Mouse (Mus musculus) MEL (cell line): ENCODE measurements at regions not wholly inside any gene's neighbourhood (a gene's known extent, or its start where the extent isn't known, plus 50 kb on each side); places are given as distances from the start of the nearest gene placed in this dataset.
"Not testable (repeated sequence)": the region's sequence is repeated elsewhere in the genome, so short reads cannot be mapped to it uniquely, and the experiment has no call there.

ENCODE experiments used
- DNase-seq: peaks from one replicate; pipeline ENCODE4 v3.0.0; 2011; ENCODE audit warnings: low read depth, low spot score
- H3K27ac ChIP-seq: 2 replicates; pipeline ENCODE4 v1.5.1; 2012; ENCODE audit warnings: low read depth, mild to moderate bottlenecking, control low read depth, low read length, moderate library complexity; ENCODE audit not compliant: control insufficient read depth
- H3K27me3 ChIP-seq, 2 experiments: fragments of 150-350 bp in 1 of 2; sonication (generic) in 1 of 2; 2 replicates each; pipeline ENCODE4 v1.6.1; 2012; ENCODE audit warnings: low read length in 2 of 2, mild to moderate bottlenecking in 2 of 2, improper control_type of control experiment in 1 of 2, moderate library complexity in 1 of 2; ENCODE audit not compliant: insufficient read depth in 2 of 2, control insufficient read depth in 1 of 2
- H3K36me3 ChIP-seq, 2 experiments: 2 replicates each; pipeline ENCODE4 v1.6.1; 2012 to 2014; ENCODE audit warnings: low read length in 2 of 2, improper control_type of control experiment in 1 of 2, inconsistent platforms in 1 of 2, mild to moderate bottlenecking in 1 of 2; ENCODE audit not compliant: insufficient read depth in 2 of 2, control insufficient read depth in 1 of 2
- H3K4me1 ChIP-seq, 2 experiments: fragments of 150-350 bp in 1 of 2; sonication (generic) in 1 of 2; 2 replicates each; pipeline ENCODE4 v1.6.1; 2012; ENCODE audit warnings: low read length in 2 of 2, improper control_type of control experiment in 1 of 2, mild to moderate bottlenecking in 1 of 2; ENCODE audit not compliant: insufficient read depth in 2 of 2, control insufficient read depth in 1 of 2
- H3K4me3 ChIP-seq, 2 experiments: fragments of 150-350 bp in 1 of 2; sonication (generic) in 1 of 2; 2 replicates each; pipeline ENCODE4 v1.5.1; 2012; ENCODE audit warnings: low read depth in 2 of 2, low read length in 2 of 2, mild to moderate bottlenecking in 2 of 2, moderate library complexity in 2 of 2, control low read depth in 1 of 2, improper control_type of control experiment in 1 of 2; ENCODE audit not compliant: control insufficient read depth in 1 of 2, insufficient read depth in 1 of 2
- H3K79me2 ChIP-seq: 2 replicates; pipeline ENCODE4 v1.6.1; 2012; ENCODE audit warnings: mild to moderate bottlenecking, low read length, moderate library complexity; ENCODE audit not compliant: control insufficient read depth, poor library complexity, insufficient read depth
- H3K9ac ChIP-seq: 2 replicates; pipeline ENCODE4 v1.6.1; 2012; ENCODE audit warnings: low read depth, mild to moderate bottlenecking, control low read depth, low read length, moderate library complexity; ENCODE audit not compliant: control insufficient read depth, poor library complexity, severe bottlenecking
- H3K9me3 ChIP-seq: fragments of 150-350 bp; sonication (generic); replicated peaks from 2 replicates; pipeline ENCODE4 v1.6.1; 2012; ENCODE audit warnings: mild to moderate bottlenecking, low read length, improper control_type of control experiment, moderate library complexity; ENCODE audit not compliant: insufficient read depth
- RCOR1 ChIP-seq: IDR thresholded peaks from 2 replicates; pipeline ENCODE4 v1.6.1; 2012; ENCODE audit warnings: low read depth, mild to moderate bottlenecking, inconsistent platforms, low read length, improper control_type of control experiment
- UBTF ChIP-seq: IDR thresholded peaks from 2 replicates; pipeline ENCODE4 v1.6.1; 2012; ENCODE audit warnings: low read depth, mild to moderate bottlenecking, inconsistent platforms, low read length, improper control_type of control experiment, moderate library complexity, borderline replicate concordance; ENCODE audit not compliant: insufficient read depth
- ZC3H11A ChIP-seq: IDR thresholded peaks from 2 replicates; pipeline ENCODE4 v1.6.1; 2012; ENCODE audit warnings: low read depth, mild to moderate bottlenecking, inconsistent platforms, low read length, improper control_type of control experiment

DNA sequence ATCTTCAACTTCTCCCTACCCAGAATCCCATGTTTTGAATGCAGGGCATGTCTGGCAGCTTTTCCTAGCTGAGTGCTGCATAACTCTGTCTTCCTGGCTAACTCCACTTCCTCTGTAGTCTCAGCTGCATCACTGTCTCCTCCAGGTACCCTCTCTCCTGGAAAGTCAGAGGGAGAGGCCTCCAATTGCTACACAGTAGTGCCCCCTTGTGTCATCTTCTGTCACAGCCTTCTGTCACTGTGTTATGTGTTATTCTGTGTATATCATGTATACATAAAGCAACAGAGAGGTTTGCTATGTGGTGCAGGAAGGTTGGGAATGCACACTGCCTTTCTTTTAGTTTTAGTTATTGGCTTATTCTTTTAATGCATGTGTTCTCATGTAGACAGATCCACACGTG, 112.4 kb downstream of the Stard3nl start:
- DNase-seq, result no peak
- no peak overlapping the region for H3K4me3 ChIP-seq
- TF ChIP-seq ZC3H11A (no peak), RCOR1 (no peak), UBTF (no peak)

DNA sequence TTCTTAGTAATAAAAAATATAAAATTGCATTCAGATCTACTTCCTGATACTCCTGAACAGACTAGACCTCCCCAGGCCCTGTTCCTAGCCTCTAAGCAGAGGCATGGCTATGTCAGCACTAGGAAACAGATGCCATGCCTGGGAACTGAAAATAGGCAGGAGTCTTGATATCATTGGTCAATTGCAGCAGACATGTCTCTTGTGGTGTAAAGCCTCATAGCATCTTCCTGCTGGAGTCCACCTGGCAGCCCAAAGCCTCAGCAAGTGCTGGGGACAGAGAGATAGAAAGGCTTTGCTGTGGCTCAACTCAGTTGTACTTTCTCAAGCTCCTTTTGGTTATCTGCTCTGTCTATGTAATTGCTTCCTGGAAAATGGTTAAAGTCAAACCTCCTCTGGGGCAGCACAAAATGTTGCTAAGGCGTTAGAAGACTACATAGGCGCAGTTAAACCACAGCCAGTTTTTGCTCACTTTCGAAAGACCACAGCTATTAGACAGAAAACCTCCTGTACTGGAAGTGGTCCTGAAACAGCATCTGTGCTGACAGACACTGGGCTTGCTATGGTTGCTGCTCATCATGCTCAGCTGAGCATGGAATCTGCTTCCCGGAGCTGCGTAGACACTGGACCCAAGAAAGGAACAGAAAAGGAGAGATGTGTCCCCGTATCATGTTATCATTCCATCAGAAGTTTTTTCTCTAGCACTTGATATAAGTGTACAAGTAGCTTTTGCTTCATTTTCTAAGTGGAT, 122.9 kb downstream of the Stard3nl start:
- H3K79me2 ChIP-seq, H3K4me1 ChIP-seq, H3K36me3 ChIP-seq, H3K27me3 ChIP-seq, H3K4me3 ChIP-seq, H3K27ac ChIP-seq, DNase-seq, H3K9ac ChIP-seq, H3K9me3 ChIP-seq: not testable (repeated sequence)

More for the DNA sequence above, 112.4 kb downstream of the Stard3nl start:
- Histone ChIP-seq H3K9ac (no peak overlapping the region), H3K79me2 (no peaks in the 10 kb centered on the region), H3K4me1 (no peaks in the 10 kb centered on the region), H3K27me3 (no peaks in the 10 kb centered on the region), H3K9me3 (no peaks in the 10 kb centered on the region), H3K27ac (no peak overlapping the region), H3K36me3 (no peaks in the 10 kb centered on the region)

DNA sequence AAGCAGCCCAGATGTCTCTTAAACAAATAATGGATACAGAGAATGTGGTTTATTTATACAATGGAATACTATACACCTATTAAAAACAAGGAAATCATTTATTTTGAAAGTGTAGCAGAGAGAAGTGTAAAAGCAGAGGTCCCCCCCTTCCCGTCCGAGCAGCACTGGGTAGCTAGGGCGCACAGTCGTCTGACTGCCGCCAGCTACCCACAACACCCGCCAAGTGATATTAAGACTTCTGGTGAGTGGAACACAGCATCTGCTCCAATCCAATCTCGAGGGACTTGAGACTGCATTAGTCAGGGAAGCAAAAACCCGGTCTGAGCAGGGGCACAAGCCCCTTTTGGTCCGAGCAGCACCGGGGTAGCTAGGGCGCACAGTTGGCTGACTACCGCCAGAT, 130.6 kb downstream of the Stard3nl start:
- not testable (repeated sequence) for H3K27me3 ChIP-seq, H3K9me3 ChIP-seq, H3K27ac ChIP-seq, DNase-seq, H3K79me2 ChIP-seq, H3K4me3 ChIP-seq, H3K4me1 ChIP-seq, H3K36me3 ChIP-seq, H3K9ac ChIP-seq

DNA sequence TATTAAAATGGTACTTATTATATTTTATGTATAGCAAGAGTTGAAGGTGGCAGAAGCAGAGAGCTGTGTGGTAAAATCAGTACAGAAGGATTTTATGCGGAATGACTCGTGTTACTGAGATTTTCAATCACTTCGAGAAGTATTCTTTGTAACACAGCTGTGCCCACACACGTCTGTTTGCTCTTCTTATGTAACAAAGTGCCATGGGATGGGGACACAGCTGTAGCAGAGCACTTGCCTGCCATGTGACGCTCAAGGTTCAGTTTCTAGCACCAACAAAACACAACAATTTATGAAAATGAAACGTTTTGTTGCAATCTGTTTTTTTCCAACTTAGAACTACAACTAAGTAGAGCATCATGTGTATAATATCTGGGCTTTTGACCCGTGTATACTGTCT, 149.0 kb downstream of the Stard3nl start:
- H3K36me3 ChIP-seq, H3K27ac ChIP-seq, DNase-seq, H3K4me3 ChIP-seq, H3K9ac ChIP-seq, H3K9me3 ChIP-seq, H3K27me3 ChIP-seq, H3K79me2 ChIP-seq, H3K4me1 ChIP-seq: not testable (repeated sequence)

DNA sequence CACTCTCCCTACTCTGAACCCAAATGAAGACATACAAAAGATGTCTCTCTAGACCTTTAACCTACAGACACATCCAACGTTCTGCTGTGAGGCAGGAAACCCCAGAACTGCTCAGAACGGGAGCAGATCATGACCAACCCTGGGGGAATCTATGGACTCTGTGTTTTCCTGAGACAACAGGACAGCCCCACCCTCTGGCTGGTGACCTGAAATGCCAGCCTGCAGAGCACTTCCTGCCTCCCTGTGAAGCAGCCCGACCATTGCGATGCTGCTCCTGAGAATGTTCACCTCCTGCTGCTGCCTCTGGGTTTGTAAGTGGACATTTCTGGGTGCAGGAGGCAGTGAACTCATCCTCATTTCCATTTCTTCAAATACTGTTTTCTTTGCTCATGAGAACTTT, 153.0 kb downstream of the Stard3nl start:
- DNase-seq, H3K9ac ChIP-seq, H3K4me1 ChIP-seq, H3K79me2 ChIP-seq, H3K9me3 ChIP-seq, H3K36me3 ChIP-seq, H3K4me3 ChIP-seq, H3K27ac ChIP-seq, H3K27me3 ChIP-seq: not testable (repeated sequence)
